Mouse (Mus musculus): ENCODE results near the gene Slxl1.
"Not testable (repeated sequence)": the region's sequence is repeated elsewhere in the genome, so short reads cannot be mapped to it uniquely, and the experiment has no call there.

The Slxl1 gene

DNA sequence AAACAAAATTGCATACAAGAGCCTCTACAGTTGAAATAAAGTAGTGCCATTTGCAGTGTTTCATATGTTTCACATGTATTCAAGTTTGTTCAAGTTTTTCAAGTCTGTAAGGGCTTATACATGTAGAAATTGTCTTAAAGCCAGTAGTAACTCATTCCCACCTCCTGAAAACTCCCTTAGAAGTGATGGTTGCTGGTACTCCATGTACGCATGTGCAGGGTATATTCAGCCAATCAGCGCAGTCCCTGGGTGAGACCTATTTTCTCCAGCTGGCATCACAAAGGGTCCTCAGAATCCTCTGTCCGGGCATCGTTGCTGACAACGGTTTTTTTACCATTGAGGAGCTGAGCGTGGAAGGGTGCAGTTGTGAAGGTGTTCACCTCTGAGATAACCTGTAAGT is at the start of gene Slxl1:
Gene Slxl1, plus strand, starts transcription at position 301 of the 400 bp plus-strand sequence.
- DNase-seq = not testable (repeated sequence)

All from B cell, adult 2 months (primary cell).